Mouse (Mus musculus) testis, postnatal 14 days (tissue): ENCODE data around the gene Ddx31.

Source experiments
- DNase-seq: peaks from one replicate; pipeline ENCODE4 v3.0.0; 2021; ENCODE audit warnings: low spot score

The Ddx31 gene

GRCm38 (mm10) chr2:28840222-28840951, at the start of gene Ddx31, which contains the start of gene Gtf3c4:
Gene Ddx31 (plus strand): TSS chr2:28840406.
Gene Gtf3c4 (minus strand): TSS chr2:28840360.
- DNase-seq, result peak; percentile 95

GRCm38 (mm10) chr2:28792931-28793610, 47.1 kb upstream of the Ddx31 start:
- no peak for DNase-seq

GRCm38 (mm10) chr2:28794623-28795022, 45.6 kb upstream of the Ddx31 start:
- DNase-seq, result no peak

- DNase-seq, result no peak
Measured at GRCm38 (mm10) chr2:28796298-28796697, 43.9 kb upstream of the Ddx31 start.

GRCm38 (mm10) chr2:28797490-28798106, 42.6 kb upstream of the Ddx31 start:
- DNase-seq, result no peak

- no peak for DNase-seq
Measured at GRCm38 (mm10) chr2:28798390-28798789, 41.8 kb upstream of the Ddx31 start.

GRCm38 (mm10) chr2:28799575-28799974, 40.6 kb upstream of the Ddx31 start:
- DNase-seq, result no peak

GRCm38 (mm10) chr2:28803406-28803805, 36.8 kb upstream of the Ddx31 start:
- no peak for DNase-seq

GRCm38 (mm10) chr2:28808841-28809240, 31.4 kb upstream of the Ddx31 start:
- DNase-seq, result no peak

GRCm38 (mm10) chr2:28810260-28811013, 29.8 kb upstream of the Ddx31 start:
- no peak for DNase-seq

GRCm38 (mm10) chr2:28818866-28819265, 21.3 kb upstream of the Ddx31 start:
- DNase-seq, result no peak

- DNase-seq, result no peak
Measured at GRCm38 (mm10) chr2:28829265-28829664, 10.9 kb upstream of the Ddx31 start.

GRCm38 (mm10) chr2:28836181-28836940, 3.8 kb upstream of the Ddx31 start:
- no peak for DNase-seq

- no peak for DNase-seq
Measured at GRCm38 (mm10) chr2:28839501-28840221, 545 bp upstream of the Ddx31 start.

GRCm38 (mm10) chr2:28842042-28842441, 1.8 kb downstream of the Ddx31 start:
- no peak for DNase-seq

GRCm38 (mm10) chr2:28848879-28849278, 8.7 kb downstream of the Ddx31 start:
- DNase-seq, result no peak

GRCm38 (mm10) chr2:28852594-28852993, 12.4 kb downstream of the Ddx31 start:
- DNase-seq, result no peak

GRCm38 (mm10) chr2:28855773-28856172, 15.6 kb downstream of the Ddx31 start:
- DNase-seq, result no peak

- DNase-seq, result no peak
Measured at GRCm38 (mm10) chr2:28859303-28859702, 19.1 kb downstream of the Ddx31 start.

GRCm38 (mm10) chr2:28860678-28861423, 20.6 kb downstream of the Ddx31 start:
- no peak for DNase-seq
